8 mouse cellular contexts compared by ENCODE assay signal in genomic region chr2:91526294-91527146, GRCm38 (mm10). TPM values are rescaled to one million over a fixed set of nuclear protein-coding genes. Genes with fewer than 3 reads are reported as not detected.
A peak's percentile ranks its signal among the peaks of the same experiment; 100 is the strongest.
DNase-seq lines count a peak whose midpoint lies in the region; ATAC-seq and TF ChIP-seq lines count a peak whose summit lies in the region.

Gene Ckap5, plus strand, starts transcription at chr2:91526762.

- peak; percentile 92 for DNase-seq in CD4-positive helper T cell, adult 2 months (ENCODE audit: low read depth, low spot score)
- peak; percentile 91 for DNase-seq in brain, embryonic 18.5 days (ENCODE audit: low read depth, low spot score)
- peak; percentile 98 for DNase-seq in kidney, postnatal 0 days (ENCODE audit: low spot score)
- DNase-seq in liver, embryonic 11.5 days (ENCODE audit: low spot score) = peak; percentile 92
- peak; percentile 92 for DNase-seq in naive thymus-derived CD4-positive, alpha-beta T cell, adult 2 months (ENCODE audit: low read depth)

- peak; percentile 99 for ATAC-seq in erythroid progenitor cell, adult 5-6 weeks (replicated peaks; ENCODE audit: low FRiP score, poor library complexity, severe bottlenecking)
- peak; percentile 98 for ATAC-seq in heart, embryonic 12.5 days (ENCODE audit: insufficient number of reproducible peaks, low FRiP score)
- peak; percentile 97 for ATAC-seq in kidney, postnatal 0 days (replicated peaks; ENCODE audit: low FRiP score, low read depth)
- peak; percentile 99 for ATAC-seq in liver, embryonic 11.5 days (replicated peaks; ENCODE audit: low FRiP score)
- peak; percentile 97 for ATAC-seq in stomach, embryonic 14.5 days (ENCODE audit: insufficient number of reproducible peaks, insufficient read depth, low FRiP score, low read depth)

- WGBS in heart, embryonic 12.5 days = 1% methylated on average over 64 of the region's 64 CpGs
- WGBS in kidney, postnatal 0 days = under 1% methylated on average over 64 of the region's 64 CpGs
- WGBS in liver, embryonic 11.5 days = under 1% methylated on average over 63 of the region's 64 CpGs
- WGBS in stomach, embryonic 14.5 days = under 1% methylated on average over 64 of the region's 64 CpGs

- no peaks in the 10 kb centered on the region for H3K27me3 ChIP-seq in heart, embryonic 12.5 days (replicated peaks)
- no peaks in the 10 kb centered on the region for H3K27me3 ChIP-seq in kidney, postnatal 0 days (ENCODE audit: insufficient read depth, low read length)
- H3K27me3 ChIP-seq in liver, embryonic 11.5 days (replicated peaks; ENCODE audit: control insufficient read depth, insufficient read depth, low read length) = no peaks in the 10 kb centered on the region
- H3K27me3 ChIP-seq in stomach, embryonic 14.5 days (ENCODE audit: control insufficient read depth, insufficient read depth, low read length) = no peaks in the 10 kb centered on the region

- H3K4me3 ChIP-seq in heart, embryonic 12.5 days = peak within 1 kb of the TSS; percentile 99
- peak within 1 kb of the TSS; percentile 100 for H3K4me3 ChIP-seq in kidney, postnatal 0 days (replicated peaks; ENCODE audit: low read depth, low read length)
- peak within 1 kb of the TSS; percentile 98 for H3K4me3 ChIP-seq in liver, embryonic 11.5 days (ENCODE audit: low read depth, low read length)
- H3K4me3 ChIP-seq in stomach, embryonic 14.5 days (ENCODE audit: low read depth, low read length) = peak within 1 kb of the TSS; percentile 71

- H3K36me3 ChIP-seq in heart, embryonic 12.5 days = peaks cover 18% of the 10 kb centered on the region
- no peaks in the 10 kb centered on the region for H3K36me3 ChIP-seq in kidney, postnatal 0 days (ENCODE audit: insufficient read depth, low read length)
- H3K36me3 ChIP-seq in liver, embryonic 11.5 days (ENCODE audit: control insufficient read depth, insufficient read depth, low read length) = peaks cover 6% of the 10 kb centered on the region
- H3K36me3 ChIP-seq in stomach, embryonic 14.5 days (ENCODE audit: control insufficient read depth, insufficient read depth, low read length) = peaks cover 5% of the 10 kb centered on the region; the same call in 1 of the 2 replicates

- TF ChIP-seq CTCF in kidney, postnatal 0 days (IDR thresholded peaks at IDR 0.05; ENCODE audit: low read depth) = peak; percentile 41

- H3K9ac ChIP-seq in heart, embryonic 12.5 days = peak within 1 kb of the TSS; percentile 95
- H3K9ac ChIP-seq in kidney, postnatal 0 days (ENCODE audit: low read depth, low read length) = peak within 1 kb of the TSS; percentile 98
- H3K9ac ChIP-seq in liver, embryonic 11.5 days (ENCODE audit: low read depth, low read length) = peak within 1 kb of the TSS; percentile 98
- H3K9ac ChIP-seq in stomach, embryonic 14.5 days (replicated peaks; ENCODE audit: low read depth, low read length) = peak within 1 kb of the TSS; percentile 70

- peak within 1 kb of the TSS; percentile 84 for H3K4me2 ChIP-seq in heart, embryonic 12.5 days
- H3K4me2 ChIP-seq in kidney, postnatal 0 days (ENCODE audit: low read length) = peak within 1 kb of the TSS; percentile 76
- peak within 1 kb of the TSS; percentile 91 for H3K4me2 ChIP-seq in liver, embryonic 11.5 days
- peak within 1 kb of the TSS; percentile 72 for H3K4me2 ChIP-seq in stomach, embryonic 14.5 days (replicated peaks; ENCODE audit: low read depth, low read length)

- peak within 1 kb of the TSS; percentile 74 for H3K27ac ChIP-seq in heart, embryonic 12.5 days (ENCODE audit: poor library complexity, severe bottlenecking)
- peak within 1 kb of the TSS; percentile 86 for H3K27ac ChIP-seq in kidney, postnatal 0 days
- peak within 1 kb of the TSS; percentile 76 for H3K27ac ChIP-seq in liver, embryonic 11.5 days (ENCODE audit: low read depth, low read length)
- H3K27ac ChIP-seq in stomach, embryonic 14.5 days (ENCODE audit: low read length) = peak within 1 kb of the TSS; percentile 62; the same call in 1 of the 2 replicates

- H3K9me3 ChIP-seq in heart, embryonic 12.5 days (replicated peaks) = peaks cover 3% of the 10 kb centered on the region; the same call in 1 of the 2 replicates
- no peaks in the 10 kb centered on the region for H3K9me3 ChIP-seq in kidney, postnatal 0 days (replicated peaks; ENCODE audit: low read length)
- H3K9me3 ChIP-seq in liver, embryonic 11.5 days (ENCODE audit: control insufficient read depth, low read length) = no peaks in the 10 kb centered on the region
- H3K9me3 ChIP-seq in stomach, embryonic 14.5 days (ENCODE audit: control insufficient read depth, low read depth, low read length) = no peaks in the 10 kb centered on the region

- H3K4me1 ChIP-seq in heart, embryonic 12.5 days (replicated peaks) = peaks cover 7% of the 10 kb centered on the region
- no peaks in the 10 kb centered on the region for H3K4me1 ChIP-seq in kidney, postnatal 0 days (replicated peaks; ENCODE audit: insufficient read depth, low read length)
- H3K4me1 ChIP-seq in liver, embryonic 11.5 days (replicated peaks; ENCODE audit: control insufficient read depth, insufficient read depth, low read length) = no peaks in the 10 kb centered on the region; the same call in 1 of the 2 replicates
- 0 out of 2 replicates have a peak, but pooled peaks cover 3% of the 10 kb centered on the region for H3K4me1 ChIP-seq in stomach, embryonic 14.5 days (ENCODE audit: control insufficient read depth, insufficient read depth, low read length)

RNA-seq across cellular contexts. Expression of gene Ckap5, which starts in this region (rescaled TPM):
- total RNA-seq in erythroid progenitor cell, adult 5-6 weeks (2015; ENCODE audit: low replicate concordance) = 165 and 210 TPM in 2 replicates
- 216 and 320 TPM in 2 replicates for total RNA-seq in erythroid progenitor cell, adult 5-6 weeks (2017; ENCODE audit: low replicate concordance)
- 77.1 and 87.8 TPM in 2 replicates for polyA plus RNA-seq in heart, embryonic 12.5 days (2016; fragmentation: Nextera tagmentation; extraction: Ambion mirVana)
- polyA plus RNA-seq in kidney, postnatal 0 days (2015; fragmentation: Nextera tagmentation; extraction: Ambion mirVana) = 44.0 and 50.8 TPM in 2 replicates
- 49.4 and 65.0 TPM in 2 replicates for polyA plus RNA-seq in liver, embryonic 11.5 days (2014; fragmentation: Nextera tagmentation; extraction: Ambion mirVana)
- 99.3 and 99.9 TPM in 2 replicates for polyA plus RNA-seq in stomach, embryonic 14.5 days (2014; fragmentation: Nextera tagmentation; extraction: Ambion mirVana)

Comparison
In these comparisons a context has a peak if more than half of its experiments do, and no peak if none do; other contexts are left out.
1. Peak in every context shown above with its lines: DNase-seq, ATAC-seq, H3K4me3 ChIP-seq and H3K27ac ChIP-seq.